Mouse (Mus musculus) adrenal gland, adult 8-10 months (tissue): ENCODE results near the gene Als2cr12. TPM values are rescaled to one million over a fixed set of nuclear protein-coding genes. Genes with fewer than 3 reads are reported as not detected.
"Not testable (repeated sequence)": the region's sequence is repeated elsewhere in the genome, so short reads cannot be mapped to it uniquely, and the experiment has no call there.

Source experiments
- DNase-seq: peaks from one replicate; pipeline ENCODE4 v3.0.0; 2022
- total RNA-seq, 4 experiments: library from RNA; stranded (reverse); gene quantifications; 2 replicates each; pipeline ENCODE4 v1.2.4; 2022

Gene Als2cr12
- total RNA-seq = 1 to 10 TPM in 1 of 4 experiments, under 1 TPM in 3; 0.17 to 1.0 (median 0.76) TPM

DNA sequence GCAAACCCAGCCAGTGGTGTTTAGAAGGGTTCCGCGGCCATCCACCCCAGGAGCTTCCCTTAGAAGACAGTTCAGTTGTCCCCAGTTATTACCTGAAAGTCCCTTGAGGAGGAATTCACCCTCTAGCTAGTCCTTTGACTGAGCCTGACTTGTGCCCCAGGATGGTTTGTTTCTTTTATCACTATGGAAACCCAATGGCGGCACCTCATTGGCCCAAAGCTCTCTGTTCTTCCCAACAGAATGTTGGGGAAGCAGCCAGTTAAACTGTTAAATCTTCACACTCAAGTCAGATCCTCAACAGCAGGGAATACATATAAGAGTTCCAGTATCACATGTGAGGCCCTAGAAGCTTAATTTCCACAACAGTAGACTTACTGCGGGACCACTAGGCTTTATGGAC, at the start of gene Als2cr12:
TSS of gene Als2cr12 (minus strand) at position 180 of the 400 bp plus-strand sequence.
- not testable (repeated sequence) for DNase-seq

DNA sequence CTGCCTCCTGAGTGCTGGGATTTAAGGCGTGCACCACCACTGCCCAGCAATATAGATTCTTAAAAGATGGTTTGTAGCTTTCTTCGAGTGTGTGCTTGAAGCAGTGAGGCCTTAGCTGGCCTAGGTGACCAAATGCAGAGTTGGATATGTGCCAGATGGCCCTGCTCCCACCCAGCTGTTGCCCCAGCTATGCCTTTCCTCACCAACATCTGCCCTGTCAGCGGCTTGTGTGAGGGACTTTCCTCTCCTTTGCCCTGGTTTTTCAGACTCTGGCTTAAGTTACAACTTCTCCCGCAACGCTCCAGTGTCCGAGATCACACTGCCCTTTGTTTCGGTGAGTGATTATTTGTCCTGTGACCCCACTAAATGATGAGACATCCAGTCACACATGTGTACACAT, 48.9 kb upstream of the Als2cr12 start:
- DNase-seq = no peak

DNA sequence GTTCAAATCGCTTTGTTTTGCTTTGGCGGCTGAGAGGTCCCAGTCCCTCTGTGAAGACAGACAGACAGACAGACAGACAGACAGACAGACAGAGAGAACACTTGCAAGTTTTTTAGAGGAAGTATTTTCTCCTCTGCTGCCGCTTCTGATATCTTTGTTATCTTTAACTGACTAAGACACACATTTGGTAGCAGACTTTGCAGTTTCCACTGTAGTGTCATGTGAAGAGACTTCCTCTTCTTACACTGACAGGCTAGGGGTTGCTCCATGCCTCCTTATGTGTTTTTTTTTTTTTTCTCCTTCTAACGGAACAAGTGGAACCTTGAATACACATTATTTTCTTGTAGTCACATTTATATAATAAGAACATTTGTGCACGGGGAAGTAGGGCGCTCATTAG, 47.5 kb upstream of the Als2cr12 start:
- no peak for DNase-seq

DNA sequence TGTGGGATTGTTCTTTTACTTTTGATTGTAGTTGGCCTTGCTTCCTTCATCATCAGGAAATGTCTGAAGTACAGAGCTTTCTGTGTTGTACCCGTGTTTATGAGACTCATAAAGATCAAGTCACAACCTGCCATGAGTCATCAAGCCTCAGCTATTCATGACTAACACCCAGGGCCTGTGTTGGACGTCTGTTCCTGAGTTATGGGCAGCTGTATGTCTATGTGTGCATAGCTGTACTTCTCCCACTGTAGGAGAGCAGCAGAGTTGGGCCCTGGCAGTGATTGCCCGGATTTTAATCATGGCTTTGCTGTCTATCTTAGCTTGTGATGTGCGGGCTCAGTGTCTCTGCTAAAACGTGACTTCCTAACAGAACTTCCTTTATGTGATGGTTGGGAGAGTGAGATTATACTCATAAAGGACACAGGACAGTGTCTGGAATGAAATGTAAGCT, 46.8 kb upstream of the Als2cr12 start:
- DNase-seq = no peak

DNA sequence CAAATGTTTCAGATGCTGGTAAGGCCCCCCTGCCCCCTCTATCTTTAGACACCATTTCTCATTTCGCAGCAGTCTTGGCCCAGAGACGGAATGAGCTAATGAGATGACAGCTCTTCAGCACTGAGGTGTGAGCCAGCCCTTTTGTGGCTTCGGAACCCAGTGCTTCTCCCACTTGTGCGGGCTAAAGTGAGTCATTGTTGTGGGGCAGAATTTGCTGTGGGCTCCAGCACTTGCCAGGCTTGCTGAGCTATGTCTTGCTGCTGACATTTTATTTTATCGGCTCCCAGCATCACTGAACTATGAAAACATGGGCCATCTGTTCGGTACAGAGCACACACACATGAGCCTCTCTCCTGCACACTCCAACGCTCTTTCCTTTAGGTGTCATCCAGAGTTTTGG, 43.7 kb upstream of the Als2cr12 start:
- DNase-seq = no peak

DNA sequence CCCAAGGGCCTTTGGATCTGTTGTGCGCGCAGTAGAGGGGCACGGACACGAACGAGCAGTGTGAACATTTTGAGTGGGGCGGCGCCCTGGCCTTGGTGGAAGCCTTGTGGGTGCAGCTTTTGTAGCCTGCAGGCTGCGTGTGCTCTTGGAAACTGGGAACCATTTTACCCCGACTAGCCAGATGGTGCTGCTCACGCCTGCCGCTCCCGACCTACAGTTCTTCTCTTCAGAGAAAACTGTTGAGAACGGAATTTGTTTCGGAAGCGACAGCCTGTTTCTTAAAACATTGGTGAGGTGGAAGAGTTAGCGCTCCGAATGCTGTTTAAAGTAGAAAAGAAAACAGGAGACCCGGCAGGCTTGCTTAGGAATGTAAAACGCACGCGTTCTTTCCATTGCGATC, 41.2 kb upstream of the Als2cr12 start:
- no peak for DNase-seq

DNA sequence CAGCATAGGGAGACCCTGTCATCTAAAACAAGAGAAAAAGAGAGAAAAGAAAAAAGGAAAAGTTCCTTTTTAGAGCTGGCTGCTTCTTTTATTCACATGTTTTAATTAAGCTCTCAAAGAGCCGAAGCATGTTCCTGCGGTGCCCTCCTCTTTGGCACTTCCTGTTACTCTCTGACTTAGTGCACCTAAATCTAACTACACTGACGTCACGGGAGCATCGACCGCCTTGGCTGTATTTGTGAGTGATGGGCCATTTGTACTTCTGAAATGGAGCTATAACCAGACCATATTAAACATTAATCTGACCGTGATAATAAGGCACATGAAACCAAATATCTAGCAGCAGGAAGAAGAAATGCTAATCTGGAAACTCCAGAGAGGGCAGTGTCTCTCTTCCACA, 40.2 kb upstream of the Als2cr12 start:
- no peak for DNase-seq

DNA sequence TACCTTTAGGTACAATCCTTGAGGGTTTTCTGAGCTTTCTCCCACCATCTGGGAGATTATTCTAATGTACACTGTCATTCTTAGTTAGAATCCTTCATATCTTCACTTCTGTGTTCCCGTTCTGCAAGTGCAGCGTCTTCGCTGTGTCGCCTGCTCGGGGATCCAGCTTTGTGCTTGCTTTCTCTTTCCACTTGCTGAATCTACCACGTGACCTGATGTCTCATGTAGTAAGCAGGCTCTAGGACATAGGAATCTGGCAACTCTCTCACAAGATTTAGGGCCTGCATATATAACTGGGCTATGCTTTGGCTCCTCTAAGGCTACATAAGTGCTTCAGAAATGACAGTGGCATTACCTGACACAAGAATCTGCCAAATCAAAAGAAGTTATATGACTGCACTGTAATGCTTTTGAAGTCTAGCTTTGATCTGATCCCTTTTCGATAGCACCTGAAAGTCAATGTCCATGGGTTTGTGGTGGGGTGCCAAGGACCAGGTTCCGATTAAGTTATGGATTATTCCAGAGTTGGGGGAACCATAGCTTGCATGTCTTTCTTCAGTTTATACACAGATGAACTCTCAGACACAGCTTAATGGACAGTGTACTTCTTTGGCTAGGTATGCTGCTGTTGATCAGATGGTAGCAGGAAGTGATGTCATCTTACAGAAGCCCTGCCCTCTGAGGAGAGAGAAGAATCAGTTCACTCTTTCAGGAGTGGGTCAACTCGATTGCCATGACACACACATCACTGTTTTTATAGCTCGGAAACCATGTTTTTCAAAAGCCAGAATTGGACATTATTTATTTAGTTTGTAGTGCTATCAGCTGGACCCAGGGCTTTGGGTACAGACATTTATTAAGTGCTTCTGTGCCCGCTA, 38.5 kb upstream of the Als2cr12 start:
- no peak for DNase-seq

DNA sequence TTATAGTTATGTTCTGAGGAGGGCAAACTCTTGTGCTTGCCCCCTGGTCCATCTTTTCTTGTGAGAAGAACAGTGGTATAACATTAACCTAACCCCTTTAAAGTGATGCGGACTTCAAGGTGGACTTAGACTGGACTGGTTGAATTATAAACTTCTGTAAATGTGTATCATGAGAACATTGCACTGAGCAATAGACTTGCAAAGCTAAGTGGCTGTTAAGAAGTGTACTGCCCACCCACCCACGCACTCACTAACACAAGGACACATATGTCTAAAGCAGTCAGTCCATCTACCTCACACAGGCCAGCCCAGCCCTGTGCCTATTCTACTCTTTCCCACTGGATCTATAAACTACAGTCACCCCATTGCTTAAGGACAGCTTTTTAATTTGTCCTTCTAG, 37.8 kb upstream of the Als2cr12 start:
- DNase-seq = no peak

DNA sequence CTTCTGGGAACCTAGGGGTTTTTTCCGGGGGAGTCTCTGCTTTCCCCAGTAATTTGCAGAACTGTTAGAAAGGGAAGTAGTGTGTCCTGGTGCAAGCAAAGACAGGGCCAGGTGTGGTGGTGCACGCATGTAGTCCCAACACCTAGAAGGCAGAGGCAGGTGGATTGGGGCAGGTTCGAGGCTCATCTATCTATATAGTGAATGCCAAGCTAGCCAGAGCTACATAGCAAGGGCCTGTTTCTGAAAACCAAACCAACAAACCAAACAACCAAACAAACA, 32.7 kb upstream of the Als2cr12 start:
- no peak for DNase-seq

DNA sequence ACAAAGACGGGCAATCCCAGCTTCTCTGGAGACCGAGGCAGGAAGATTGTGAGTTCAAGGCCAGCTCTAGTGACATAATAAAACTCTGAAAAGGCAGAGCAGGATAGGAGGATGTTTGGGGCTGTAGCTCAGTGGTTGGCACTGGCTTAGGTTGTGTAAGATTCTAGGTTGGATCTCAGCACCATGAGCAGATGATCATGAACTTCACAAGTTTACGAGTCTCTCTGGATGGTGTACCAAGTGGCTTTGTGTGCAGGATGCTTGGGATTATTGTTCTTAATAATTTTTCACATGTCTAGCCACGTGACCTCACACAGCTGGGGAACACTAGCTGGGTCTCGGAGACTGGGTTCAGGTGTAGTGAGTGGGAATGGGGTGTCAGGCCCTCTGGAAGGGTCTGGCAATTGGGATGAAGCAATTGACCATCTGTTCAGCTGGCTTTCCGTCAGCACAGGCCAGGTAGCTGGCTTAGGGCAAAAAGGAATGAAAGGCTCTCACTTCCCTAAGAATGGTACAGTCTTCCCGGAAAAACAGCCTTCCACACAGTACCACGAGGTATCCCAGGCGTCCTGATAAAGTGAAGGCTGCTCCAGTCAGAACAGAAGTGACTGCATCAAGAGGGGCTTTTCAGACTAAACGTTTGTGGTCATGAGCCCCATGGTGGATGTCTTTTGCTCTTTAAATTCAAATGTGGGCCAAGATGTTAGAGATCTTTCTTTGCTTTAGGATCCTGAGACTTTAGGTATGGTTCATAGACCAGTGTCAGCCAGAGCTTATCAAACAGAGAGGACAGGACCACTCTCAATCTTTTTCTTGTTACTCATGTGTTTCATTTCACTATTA, 32.2 kb upstream of the Als2cr12 start:
- DNase-seq = no peak

DNA sequence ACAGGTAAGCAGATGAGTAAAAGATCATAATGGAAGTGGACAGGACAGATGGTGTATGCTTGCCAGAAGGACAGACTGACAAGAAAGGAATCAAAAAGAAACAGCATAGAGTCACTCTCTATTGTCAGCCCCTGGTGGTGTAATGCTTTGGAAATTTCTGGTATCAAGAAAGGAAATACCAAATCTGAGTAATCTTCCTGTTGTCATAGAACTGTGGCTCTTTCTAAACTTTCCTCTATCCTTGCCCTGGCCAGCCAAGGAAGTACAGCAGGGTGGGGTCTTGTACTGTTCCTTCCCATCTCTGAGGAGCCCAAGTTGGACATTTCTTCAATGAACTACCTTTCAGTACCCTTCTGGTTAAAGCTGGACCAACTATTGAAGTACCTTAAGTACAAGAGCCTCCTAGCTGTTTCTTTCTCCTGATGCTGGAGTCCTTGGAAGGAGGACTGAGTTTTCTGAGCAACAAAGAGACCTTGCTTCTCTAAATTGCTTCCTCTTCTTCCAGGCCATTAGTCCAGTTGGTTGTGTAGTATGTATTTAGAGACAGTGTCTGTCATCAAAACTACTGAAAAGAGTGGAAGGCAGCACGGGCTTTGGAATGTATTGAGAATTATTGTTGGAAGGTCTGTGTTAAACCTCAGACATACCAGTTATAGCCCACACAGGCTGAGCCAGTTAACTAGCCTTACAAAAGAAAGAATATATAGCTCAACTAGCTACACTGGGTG, 31.4 kb upstream of the Als2cr12 start:
- no peak for DNase-seq

DNA sequence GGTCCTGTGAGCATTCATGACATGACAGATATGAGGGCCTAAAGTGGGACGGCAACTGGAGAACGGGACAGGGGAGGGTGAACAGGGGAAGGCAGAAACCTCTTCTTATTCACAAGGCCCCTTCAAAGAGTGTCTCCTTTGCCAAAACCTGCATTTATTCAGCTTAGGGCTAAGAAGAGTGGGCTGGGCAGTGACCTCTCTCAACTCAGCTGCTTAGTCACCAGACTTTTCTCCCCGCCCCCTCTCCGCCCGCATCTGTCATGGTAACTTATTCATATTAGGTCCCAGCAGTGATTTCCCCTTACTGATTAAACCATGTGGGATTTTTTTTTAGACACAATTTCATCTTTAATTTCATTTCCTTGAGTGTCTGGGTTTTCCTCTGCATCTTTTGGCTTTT, 30.0 kb upstream of the Als2cr12 start:
- DNase-seq = no peak

DNA sequence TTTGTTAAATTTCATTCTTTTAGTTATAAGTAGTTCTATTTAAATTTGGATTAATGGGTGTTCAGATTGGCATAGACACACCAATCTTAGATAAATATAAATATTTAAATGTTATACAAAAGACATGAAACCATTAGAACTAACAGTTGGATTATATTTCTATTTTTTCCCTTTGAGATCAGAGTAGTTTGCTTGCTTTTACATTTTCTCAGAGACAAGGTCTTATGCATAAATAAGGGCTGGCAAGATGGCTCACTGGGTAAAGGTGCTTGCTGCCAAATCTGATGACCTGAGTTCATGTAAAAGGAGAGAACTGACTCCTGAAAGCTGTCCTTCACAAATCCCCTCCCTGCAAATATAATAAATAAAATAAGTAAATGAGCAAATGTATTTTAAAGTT, 29.3 kb upstream of the Als2cr12 start:
- DNase-seq = no peak

DNA sequence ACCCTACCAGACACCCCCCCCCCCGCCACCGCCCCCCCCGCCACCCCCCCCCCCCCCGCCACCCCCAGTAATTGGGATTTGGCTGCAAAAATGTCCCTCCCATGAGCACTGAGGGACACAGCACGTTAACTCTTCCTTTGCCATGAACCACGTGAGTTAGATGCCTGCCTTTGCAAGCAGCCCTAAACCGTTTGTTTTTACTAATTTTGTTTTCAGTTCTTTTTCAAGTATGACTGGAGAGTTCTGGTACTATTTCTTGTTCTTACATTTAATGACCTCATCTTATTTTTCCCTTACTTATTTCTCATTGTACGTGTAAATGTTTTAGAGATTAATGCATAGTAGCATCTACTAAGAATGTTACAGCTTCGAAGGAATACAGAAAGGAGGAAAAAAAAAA, 28.7 kb upstream of the Als2cr12 start:
- DNase-seq = no peak

DNA sequence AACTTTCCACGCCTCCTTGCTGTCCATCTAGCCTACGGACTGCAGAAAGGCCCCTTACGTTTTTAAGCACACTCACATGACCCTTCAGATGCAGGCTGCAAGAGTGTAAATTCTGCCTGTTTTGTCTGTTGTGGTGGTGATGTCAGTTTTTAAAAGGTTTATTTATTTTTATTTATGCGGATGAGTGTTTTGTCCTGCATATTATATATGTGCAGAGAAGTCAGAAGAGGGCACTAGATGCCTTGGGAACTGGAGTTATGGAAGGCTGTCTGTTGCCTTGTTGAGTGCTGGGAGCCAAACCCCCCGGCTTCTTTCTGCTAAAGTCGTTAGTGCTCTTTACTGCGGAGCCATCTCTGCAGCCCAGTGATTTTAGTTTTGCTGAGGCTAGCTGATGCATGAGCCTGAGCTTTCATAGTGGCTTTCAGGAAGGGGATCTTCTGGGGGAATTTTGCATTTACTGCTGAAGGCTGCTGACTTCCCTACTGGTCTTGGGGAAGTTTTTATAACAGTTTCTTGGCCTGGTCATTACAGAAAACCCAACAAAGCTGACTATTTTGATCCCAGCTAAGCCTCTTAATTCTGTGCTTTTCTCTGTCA, 28.1 kb upstream of the Als2cr12 start:
- DNase-seq = no peak

DNA sequence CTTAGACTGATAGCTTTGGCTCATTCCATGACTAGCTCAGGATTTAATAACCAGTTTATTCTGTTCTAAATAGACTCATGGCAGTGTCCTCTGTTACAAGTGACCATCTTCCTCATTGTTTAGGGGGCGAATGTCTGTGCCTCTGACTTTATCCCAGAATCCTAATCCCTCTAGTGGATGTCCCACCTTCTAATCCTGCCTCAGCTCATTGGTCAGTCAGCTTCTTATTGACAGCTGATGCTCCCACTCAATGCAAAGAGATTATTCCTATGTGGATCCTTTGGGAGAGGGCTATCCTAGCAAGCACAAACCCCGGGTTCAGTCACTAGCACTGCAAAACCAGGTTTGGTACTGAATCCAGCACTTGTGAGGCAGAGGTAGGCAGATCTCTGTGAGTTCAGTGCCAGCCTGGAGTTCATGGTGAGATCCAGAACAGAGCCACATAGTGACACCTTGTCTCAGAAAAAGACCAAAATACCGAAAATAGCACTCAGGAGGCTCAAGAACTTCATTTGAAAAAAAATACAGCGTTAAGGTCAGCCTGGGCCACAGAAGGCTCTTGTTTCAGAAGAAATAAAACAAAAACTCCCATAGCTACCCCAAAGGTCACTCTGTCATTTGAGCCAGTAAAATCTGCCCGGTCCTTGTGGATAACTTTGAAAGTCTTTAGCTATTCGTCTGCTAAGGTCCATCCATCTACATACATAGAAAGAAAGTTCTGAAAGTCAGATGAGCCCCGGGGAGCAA, 27.4 kb upstream of the Als2cr12 start:
- DNase-seq = no peak

DNA sequence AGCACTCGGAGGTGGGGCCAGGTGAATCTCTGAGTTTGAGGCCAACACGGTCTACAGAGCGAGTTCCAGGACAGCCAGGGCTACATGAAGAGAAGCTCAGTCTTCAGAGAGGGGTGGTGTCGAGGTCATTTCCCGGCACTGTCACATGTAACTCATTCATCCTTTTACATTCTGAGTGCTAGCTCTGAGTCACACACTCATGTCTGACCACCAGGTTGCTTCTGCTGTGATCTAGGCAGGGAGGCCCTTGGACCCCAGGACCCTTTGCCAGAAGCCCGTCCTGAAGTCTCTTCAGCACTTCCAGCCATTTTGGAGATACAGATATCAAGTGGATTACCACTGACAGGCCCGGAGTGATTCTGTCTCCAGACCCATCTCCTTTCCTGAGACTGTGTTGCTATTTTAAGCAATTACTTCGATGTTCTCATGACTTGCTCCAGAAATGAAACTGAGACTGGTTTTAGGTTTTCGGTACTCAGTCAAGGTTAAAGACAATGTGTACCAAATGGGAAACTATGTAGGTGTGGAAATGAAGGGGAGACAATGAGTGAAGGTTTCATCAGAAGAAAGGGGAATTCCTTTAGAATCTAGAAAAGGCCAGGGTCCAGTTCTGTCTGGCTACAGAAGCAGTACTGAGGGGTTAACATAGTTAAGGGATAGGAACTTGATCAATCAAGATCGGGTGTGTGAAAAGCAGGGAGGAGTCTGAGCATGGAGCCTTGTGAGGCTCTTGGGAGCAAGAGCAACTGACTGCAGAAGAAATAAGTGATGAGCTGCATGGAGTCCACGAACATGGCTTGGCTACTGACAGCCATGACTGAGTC, 26.5 kb upstream of the Als2cr12 start:
- no peak for DNase-seq

DNA sequence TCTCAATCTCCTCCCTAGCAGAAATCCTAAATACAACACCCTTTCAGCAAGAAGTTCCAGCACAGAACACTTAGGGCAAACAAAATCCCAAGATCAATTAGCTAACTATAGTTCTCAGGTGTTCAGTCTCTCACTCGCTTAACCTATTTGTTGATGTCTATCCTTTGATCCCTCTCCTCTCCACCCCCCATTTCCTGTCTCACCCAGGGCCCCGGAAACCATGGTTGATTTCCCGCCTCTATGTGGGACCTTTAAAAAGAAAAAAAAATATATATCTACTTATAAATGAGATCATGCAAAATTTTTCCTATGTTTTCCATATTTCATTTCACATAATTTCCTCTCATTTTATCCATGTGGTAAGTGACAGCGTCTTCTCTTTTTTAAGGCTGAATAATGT, 25.2 kb upstream of the Als2cr12 start:
- no peak for DNase-seq

DNA sequence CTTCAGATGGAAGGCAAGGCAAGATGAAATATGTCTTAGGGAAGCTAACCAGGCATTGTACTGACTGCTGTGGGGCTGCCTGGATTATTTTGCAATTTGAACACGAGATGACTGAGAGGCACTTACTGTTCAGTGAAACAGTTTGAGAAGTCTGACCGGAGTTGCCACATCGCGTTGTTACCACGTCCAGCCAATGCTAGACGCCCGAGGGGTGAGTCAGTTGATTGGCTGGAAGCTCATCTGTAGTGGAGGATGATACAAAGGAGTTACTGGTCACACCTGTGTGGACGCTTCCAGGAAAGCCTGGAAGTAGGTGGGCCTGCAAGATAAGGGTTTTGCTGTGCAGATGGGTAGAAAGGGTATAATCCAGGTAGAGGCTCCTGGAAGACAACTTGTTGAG, 24.3 kb upstream of the Als2cr12 start:
- no peak for DNase-seq

DNA sequence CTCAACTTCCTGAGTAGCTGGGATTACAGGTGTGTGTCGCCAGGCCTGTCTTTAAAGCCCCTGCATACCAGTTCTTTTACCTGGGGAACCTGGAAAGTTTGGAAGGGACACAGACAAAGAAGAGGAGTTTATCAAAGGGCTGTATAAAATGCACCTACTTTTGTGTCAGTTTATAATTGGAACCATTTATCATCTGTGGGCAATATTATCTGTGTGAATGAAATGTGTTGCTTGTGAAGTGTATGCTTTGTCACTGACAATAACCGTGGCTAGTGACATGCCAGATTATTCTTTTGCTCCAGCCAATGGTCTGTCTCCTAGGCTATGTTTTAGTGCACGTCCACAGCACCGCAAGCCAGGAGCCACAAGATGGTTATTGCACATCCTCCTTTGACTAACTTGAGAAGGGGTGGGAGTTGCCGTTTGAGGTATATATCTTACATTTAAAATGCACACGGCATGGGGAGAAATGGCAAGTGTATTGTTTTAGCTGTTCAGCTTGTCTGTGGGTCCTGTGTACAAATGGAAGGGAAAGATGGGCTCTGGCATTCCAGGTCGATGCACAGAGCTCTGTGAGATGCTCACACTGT, 23.7 kb upstream of the Als2cr12 start:
- no peak for DNase-seq
